Mouse (Mus musculus): ENCODE results near the gene Tmem115. TPM values are rescaled to one million over a fixed set of nuclear protein-coding genes. Genes with fewer than 3 reads are reported as not detected.
A peak's percentile ranks its signal among the peaks of the same experiment; 100 is the strongest.

Gene Tmem115
- polyA plus RNA-seq, 1 experiment from 2014 or later, result 38.6 TPM

- Histone ChIP-seq H3K4me3 (peak within 1 kb of the TSS; percentile 66), H3K9me3 (replicated peaks) (no peaks in the 10 kb centered on the region), H3K36me3 (peaks cover 24% of the 10 kb centered on the region), H3K27me3 (ENCODE audit: low read depth, poor library complexity, severe bottlenecking) (no peaks in the 10 kb centered on the region), H3K4me1 (peaks cover 64% of the 10 kb centered on the region), H3K27ac (replicated peaks) (peak within 1 kb of the TSS; percentile 89)
- WGBS, result 1% methylated on average over 32 of the region's 32 CpGs
- DNase-seq (ENCODE audit: low spot score), result peak; percentile 82
Measured at GRCm38 (mm10) chr9:107580501-107581317, 47.0 kb downstream of the Tmem115 start, which contains the start of gene Hyal3. TSS of gene Hyal3 (plus strand) at chr9:107580818.

- Histone ChIP-seq H3K9me3 (replicated peaks) (no peaks in the 10 kb centered on the region), H3K36me3 (peaks cover 24% of the 10 kb centered on the region), H3K27me3 (ENCODE audit: low read depth, poor library complexity, severe bottlenecking) (no peaks in the 10 kb centered on the region), H3K4me1 (peaks cover 57% of the 10 kb centered on the region), H3K27ac (replicated peaks) (peak overlapping the region; percentile 89; the same call in 1 of the 2 replicates), H3K4me3 (peak overlapping the region; percentile 66)
- no peak for DNase-seq (ENCODE audit: low spot score)
- 82% methylated on average over 4 of the region's 4 CpGs for WGBS
Measured at GRCm38 (mm10) chr9:107581584-107581983, 47.8 kb downstream of the Tmem115 start.

- WGBS, result 93% methylated on average over 7 of the region's 7 CpGs
- Histone ChIP-seq H3K27me3 (ENCODE audit: low read depth, poor library complexity, severe bottlenecking) (no peaks in the 10 kb centered on the region), H3K27ac (replicated peaks) (no peak overlapping the region; the same call in 1 of the 2 replicates), H3K36me3 (peaks cover 24% of the 10 kb centered on the region), H3K4me1 (peaks cover 53% of the 10 kb centered on the region), H3K4me3 (peak overlapping the region; percentile 5; the same call in 1 of the 2 replicates), H3K9me3 (replicated peaks) (no peaks in the 10 kb centered on the region)
- no peak for DNase-seq (ENCODE audit: low spot score)
Measured at GRCm38 (mm10) chr9:107582509-107583062, 48.8 kb downstream of the Tmem115 start.

GRCm38 (mm10) chr9:107583174-107583573 is 49.4 kb downstream of the Tmem115 start:
- WGBS, result 94% methylated on average over 14 of the region's 14 CpGs
- Histone ChIP-seq H3K9me3 (replicated peaks) (no peaks in the 10 kb centered on the region), H3K27me3 (ENCODE audit: low read depth, poor library complexity, severe bottlenecking) (no peaks in the 10 kb centered on the region), H3K36me3 (peaks cover 24% of the 10 kb centered on the region), H3K27ac (replicated peaks) (no peak overlapping the region), H3K4me1 (peaks cover 51% of the 10 kb centered on the region), H3K4me3 (no peak overlapping the region)
- no peak for DNase-seq (ENCODE audit: low spot score)

- Histone ChIP-seq H3K9me3 (replicated peaks) (no peaks in the 10 kb centered on the region), H3K27me3 (ENCODE audit: low read depth, poor library complexity, severe bottlenecking) (no peaks in the 10 kb centered on the region), H3K4me3 (peak overlapping the region; percentile 78; the same call in 1 of the 2 replicates), H3K27ac (replicated peaks) (0 out of 2 replicates have a peak overlapping the region, but pooled peaks have one; percentile 49), H3K36me3 (peaks cover 44% of the 10 kb centered on the region), H3K4me1 (peaks cover 33% of the 10 kb centered on the region)
- DNase-seq (ENCODE audit: low spot score), result no peak
- 89% methylated on average over 5 of the region's 5 CpGs for WGBS
Measured at GRCm38 (mm10) chr9:107586504-107586903, 52.8 kb downstream of the Tmem115 start.

- H3K4me1 ChIP-seq, result peaks cover 29% of the 10 kb centered on the region
- WGBS, result 15% methylated on average over 46 of the region's 46 CpGs
Measured at GRCm38 (mm10) chr9:107586974-107587832, 53.5 kb downstream of the Tmem115 start, which contains the start of gene Ifrd2. TSS of gene Ifrd2 (plus strand) at chr9:107587642.

GRCm38 (mm10) chr9:107587833-107588639 is 54.3 kb downstream of the Tmem115 start:
- Histone ChIP-seq H3K4me1 (peaks cover 31% of the 10 kb centered on the region), H3K9me3 (replicated peaks) (no peaks in the 10 kb centered on the region), H3K27ac (replicated peaks) (peak overlapping the region; percentile 87), H3K36me3 (peaks cover 52% of the 10 kb centered on the region), H3K4me3 (peak overlapping the region; percentile 78), H3K27me3 (ENCODE audit: low read depth, poor library complexity, severe bottlenecking) (no peaks in the 10 kb centered on the region)
- DNase-seq (ENCODE audit: low spot score), result no peak
- 9% methylated on average over 33 of the region's 33 CpGs for WGBS

More at GRCm38 (mm10) chr9:107586974-107587832, 53.5 kb downstream of the Tmem115 start, which contains the start of gene Ifrd2:
- peaks cover 51% of the 10 kb centered on the region for H3K36me3 ChIP-seq
- H3K27me3 ChIP-seq (ENCODE audit: low read depth, poor library complexity, severe bottlenecking), result no peaks in the 10 kb centered on the region
- H3K4me3 ChIP-seq, result peak within 1 kb of the TSS; percentile 78
- H3K27ac ChIP-seq (replicated peaks), result peak within 1 kb of the TSS; percentile 87
- DNase-seq (ENCODE audit: low spot score), result peak; percentile 96
- H3K9me3 ChIP-seq (replicated peaks), result no peaks in the 10 kb centered on the region

Other genes starting within 250 kb of the Tmem115 start
- 3.9 and 4.9 TPM in 2 replicates for gene Mapkapk3, start 244.1 kb upstream of the Tmem115 start, polyA plus RNA-seq (2016; fragmentation: Nextera tagmentation; extraction: Ambion mirVana)
- gene Cish, start 237.9 kb upstream of the Tmem115 start, polyA plus RNA-seq (2016; fragmentation: Nextera tagmentation; extraction: Ambion mirVana), result 7.3 and 7.5 TPM in 2 replicates
- 13.5 and 15.2 TPM in 2 replicates for gene Hemk1, start 195.6 kb upstream of the Tmem115 start, polyA plus RNA-seq (2016; fragmentation: Nextera tagmentation; extraction: Ambion mirVana)
- 1.8 and 2.5 TPM in 2 replicates for gene 6430571L13Rik, start 193.3 kb upstream of the Tmem115 start, polyA plus RNA-seq (2016; fragmentation: Nextera tagmentation; extraction: Ambion mirVana)
- gene Cacna2d2, start 134.3 kb upstream of the Tmem115 start, polyA plus RNA-seq (2016; fragmentation: Nextera tagmentation; extraction: Ambion mirVana), result 1.00 and 1.7 TPM in 2 replicates
- 20.5 and 22.6 TPM in 2 replicates for gene Cyb561d2, start 8.2 kb downstream of the Tmem115 start, polyA plus RNA-seq (2016; fragmentation: Nextera tagmentation; extraction: Ambion mirVana)
- gene Nprl2, start 8.3 kb downstream of the Tmem115 start, polyA plus RNA-seq (2016; fragmentation: Nextera tagmentation; extraction: Ambion mirVana), result 37.1 and 40.4 TPM in 2 replicates
- 0.75 and 1.1 TPM in 2 replicates for gene Zmynd10, start 13.4 kb downstream of the Tmem115 start, polyA plus RNA-seq (2016; fragmentation: Nextera tagmentation; extraction: Ambion mirVana)
- gene Rassf1, start 17.6 kb downstream of the Tmem115 start, polyA plus RNA-seq (2016; fragmentation: Nextera tagmentation; extraction: Ambion mirVana), result 54.2 and 54.8 TPM in 2 replicates
- gene Tusc2, start 29.3 kb downstream of the Tmem115 start, polyA plus RNA-seq (2016; fragmentation: Nextera tagmentation; extraction: Ambion mirVana), result 79.2 and 84.3 TPM in 2 replicates
- gene Hyal2, start 34.0 kb downstream of the Tmem115 start, polyA plus RNA-seq (2016; fragmentation: Nextera tagmentation; extraction: Ambion mirVana), result 143 and 150 TPM in 2 replicates
- gene Hyal1, start 43.0 kb downstream of the Tmem115 start, polyA plus RNA-seq (2016; fragmentation: Nextera tagmentation; extraction: Ambion mirVana), result 6.8 and 9.3 TPM in 2 replicates
- 17.6 and 18.2 TPM in 2 replicates for gene Naa80, start 44.9 kb downstream of the Tmem115 start, polyA plus RNA-seq (2016; fragmentation: Nextera tagmentation; extraction: Ambion mirVana)
- 0.62 and 0.96 TPM in 2 replicates for gene Hyal3, start 46.9 kb downstream of the Tmem115 start, polyA plus RNA-seq (2016; fragmentation: Nextera tagmentation; extraction: Ambion mirVana)
- 46.3 and 56.8 TPM in 2 replicates for gene Ifrd2, start 53.7 kb downstream of the Tmem115 start, polyA plus RNA-seq (2016; fragmentation: Nextera tagmentation; extraction: Ambion mirVana)
- 1.8 and 3.2 TPM in 2 replicates for gene Sema3b, start 75.3 kb downstream of the Tmem115 start, polyA plus RNA-seq (2016; fragmentation: Nextera tagmentation; extraction: Ambion mirVana)
- gene Gnai2, start 101.4 kb downstream of the Tmem115 start, polyA plus RNA-seq (2016; fragmentation: Nextera tagmentation; extraction: Ambion mirVana), result 629 and 656 TPM in 2 replicates
- gene Slc38a3, start 135.6 kb downstream of the Tmem115 start, polyA plus RNA-seq (2016; fragmentation: Nextera tagmentation; extraction: Ambion mirVana), result 9.3 and 11.6 TPM in 2 replicates
- 3.2 and 3.6 TPM in 2 replicates for gene Gnat1, start 145.8 kb downstream of the Tmem115 start, polyA plus RNA-seq (2016; fragmentation: Nextera tagmentation; extraction: Ambion mirVana)
- 14.9 and 17.2 TPM in 2 replicates for gene Sema3f, start 176.5 kb downstream of the Tmem115 start, polyA plus RNA-seq (2016; fragmentation: Nextera tagmentation; extraction: Ambion mirVana)
- 200 and 220 TPM in 2 replicates for gene Rbm5, start 237.1 kb downstream of the Tmem115 start, polyA plus RNA-seq (2016; fragmentation: Nextera tagmentation; extraction: Ambion mirVana)